Mouse (Mus musculus) hindbrain, embryonic 10.5 days (tissue): Measurements from ENCODE around the gene Map3k5. TPM values are rescaled to one million over a fixed set of nuclear protein-coding genes. Genes with fewer than 3 reads are reported as not detected.

Source experiments
- DNase-seq: peaks from one replicate; pipeline ENCODE4 v3.0.0-alpha.2; 2017; ENCODE audit warnings: low spot score
- H3K27ac ChIP-seq: fragments of 300-500 bp; sonication (generic); 2 replicates; pipeline ENCODE4 v1.5.1; 2016; ENCODE audit warnings: mild to moderate bottlenecking, moderate library complexity
- H3K27me3 ChIP-seq: fragments of 300-500 bp; sonication (generic); 2 replicates; pipeline ENCODE4 v1.6.1; 2016; ENCODE audit warnings: mild to moderate bottlenecking; ENCODE audit not compliant: poor library complexity, insufficient read depth, severe bottlenecking
- H3K36me3 ChIP-seq: fragments of 300-500 bp; sonication (generic); 2 replicates; pipeline ENCODE4 v1.6.1; 2016; ENCODE audit warnings: mild to moderate bottlenecking, moderate library complexity
- H3K4me1 ChIP-seq: fragments of 300-500 bp; sonication (generic); replicated peaks from 2 replicates; pipeline ENCODE4 v1.6.1; 2016; ENCODE audit warnings: mild to moderate bottlenecking
- H3K4me3 ChIP-seq: fragments of 300-500 bp; sonication (generic); 2 replicates; pipeline ENCODE4 v1.5.1; 2016; ENCODE audit warnings: mild to moderate bottlenecking, moderate library complexity
- H3K9me3 ChIP-seq: fragments of 300-500 bp; sonication (generic); 2 replicates; pipeline ENCODE4 v1.6.1; 2016; ENCODE audit warnings: mild to moderate bottlenecking, moderate library complexity
- WGBS: fragments of 180-500 bp; shearing (Covaris S2); methylation state at CpG from one replicate; pipeline ENCODE4 v1.1.7; 2016; 5-methylcytosine and 5-hydroxymethylcytosine counted together
- polyA plus RNA-seq: library from polyadenylated mRNA; unstranded; fragments of >200 nt; fragmentation: Nextera tagmentation; extraction: Ambion mirVana; gene quantifications from 2 replicates; pipeline ENCODE4 v1.2.1, GENCODE M21; 2016

The Map3k5 gene
- polyA plus RNA-seq, 1 experiment from 2014 or later: 0.55 TPM

DNA sequence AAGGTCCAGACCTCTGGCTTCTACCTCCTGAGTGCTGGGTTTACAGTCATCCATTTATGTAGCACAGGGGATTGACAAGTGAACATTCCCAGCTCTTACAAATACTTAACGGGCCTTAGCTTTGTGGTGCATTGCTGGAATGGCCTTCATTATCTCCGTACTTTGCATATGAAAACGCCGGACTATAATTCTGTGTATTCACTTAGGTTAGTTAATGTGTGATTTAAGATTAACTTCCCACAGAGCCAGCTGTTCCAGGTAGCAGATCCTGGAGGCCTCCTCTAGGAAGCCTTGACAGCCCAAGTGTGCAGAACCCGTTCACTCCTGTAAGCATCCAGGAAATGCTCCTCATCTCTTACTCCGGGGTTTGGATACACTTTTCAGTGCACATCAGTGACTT, 4.5 kb downstream of the Map3k5 start:
- peaks cover 34% of the 10 kb centered on the region for H3K27me3 ChIP-seq
- H3K4me3 ChIP-seq: no peak overlapping the region
- no peaks in the 10 kb centered on the region for H3K36me3 ChIP-seq
- H3K9me3 ChIP-seq: no peaks in the 10 kb centered on the region
- DNase-seq: no peak
- 87% methylated on average over 6 of the region's 6 CpGs for WGBS
- H3K4me1 ChIP-seq: peaks cover 31% of the 10 kb centered on the region
- H3K27ac ChIP-seq: no peak overlapping the region

DNA sequence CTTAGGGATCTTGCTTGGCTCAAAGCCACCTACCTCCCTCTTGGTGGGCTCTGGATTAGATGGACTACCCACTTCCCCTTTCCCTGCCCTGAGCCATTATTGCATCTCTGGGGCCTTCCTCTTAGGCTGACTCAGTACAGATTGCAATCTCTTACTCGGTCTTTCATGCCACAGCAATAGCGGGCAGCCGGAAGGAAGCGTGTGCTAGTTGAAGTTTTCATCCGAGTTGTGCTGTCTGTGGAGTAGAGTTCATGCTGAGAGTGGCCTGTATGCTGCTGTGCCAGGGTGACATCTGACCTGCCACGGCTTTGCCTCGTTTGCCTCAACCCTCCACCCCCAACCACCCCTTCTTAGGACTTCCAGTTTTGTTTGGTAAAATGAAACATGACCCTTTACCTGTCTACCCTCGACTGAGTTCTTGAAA, 5.0 kb downstream of the Map3k5 start:
- Histone ChIP-seq H3K36me3 (no peaks in the 10 kb centered on the region), H3K4me1 (peaks cover 29% of the 10 kb centered on the region), H3K9me3 (no peaks in the 10 kb centered on the region), H3K27ac (no peak overlapping the region), H3K4me3 (no peak overlapping the region), H3K27me3 (peaks cover 31% of the 10 kb centered on the region)
- 48% methylated on average over 8 of the region's 8 CpGs for WGBS
- DNase-seq: no peak

DNA sequence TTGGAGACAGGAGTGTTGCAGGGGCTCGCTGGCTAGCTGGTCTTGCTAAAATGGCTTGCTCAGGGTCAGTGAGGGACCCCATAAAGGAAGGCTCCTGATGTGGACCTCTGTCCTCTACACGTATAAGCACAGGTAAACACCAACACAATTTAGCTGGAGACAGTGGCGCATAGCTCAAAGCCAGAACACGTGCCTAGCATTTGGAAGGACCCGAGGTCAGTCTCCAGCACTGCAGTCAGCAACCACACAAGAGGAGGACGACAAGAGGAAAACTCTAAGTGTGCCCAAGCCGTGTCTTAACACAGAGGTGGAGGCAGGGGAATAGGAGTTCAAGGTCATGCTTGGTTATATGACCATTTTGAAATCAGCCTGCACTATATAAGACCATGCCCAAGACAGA, 5.9 kb downstream of the Map3k5 start:
- Histone ChIP-seq H3K36me3 (no peaks in the 10 kb centered on the region), H3K27me3 (peaks cover 26% of the 10 kb centered on the region), H3K27ac (no peak overlapping the region), H3K4me3 (no peak overlapping the region), H3K4me1 (peaks cover 21% of the 10 kb centered on the region), H3K9me3 (no peaks in the 10 kb centered on the region)
- no peak for DNase-seq
- 91% methylated on average over 7 of the region's 7 CpGs for WGBS

DNA sequence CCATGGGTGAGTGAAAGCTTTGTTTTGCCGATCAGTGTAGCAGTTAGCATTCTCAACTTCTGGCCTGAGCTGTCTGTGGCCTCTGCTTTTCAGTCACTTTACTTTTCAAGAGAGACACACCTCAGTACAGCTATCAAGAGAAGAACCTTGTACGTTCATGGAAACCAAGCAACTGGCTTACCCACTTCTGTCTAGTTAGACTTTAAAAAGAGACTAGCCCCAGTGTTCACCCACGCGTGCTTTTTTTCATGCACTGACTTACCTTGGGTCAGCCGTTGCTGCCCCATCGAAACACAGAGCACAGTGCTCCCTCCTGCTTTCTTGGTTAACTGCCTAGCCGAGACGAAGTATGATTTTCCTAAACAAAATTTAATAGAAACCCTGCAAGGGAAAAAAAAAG, 6.4 kb downstream of the Map3k5 start:
- Histone ChIP-seq H3K27me3 (peaks cover 21% of the 10 kb centered on the region), H3K36me3 (no peaks in the 10 kb centered on the region), H3K4me1 (peaks cover 18% of the 10 kb centered on the region), H3K4me3 (no peak overlapping the region), H3K27ac (no peak overlapping the region), H3K9me3 (no peaks in the 10 kb centered on the region)
- DNase-seq: no peak
- 89% methylated on average over 8 of the region's 8 CpGs for WGBS

DNA sequence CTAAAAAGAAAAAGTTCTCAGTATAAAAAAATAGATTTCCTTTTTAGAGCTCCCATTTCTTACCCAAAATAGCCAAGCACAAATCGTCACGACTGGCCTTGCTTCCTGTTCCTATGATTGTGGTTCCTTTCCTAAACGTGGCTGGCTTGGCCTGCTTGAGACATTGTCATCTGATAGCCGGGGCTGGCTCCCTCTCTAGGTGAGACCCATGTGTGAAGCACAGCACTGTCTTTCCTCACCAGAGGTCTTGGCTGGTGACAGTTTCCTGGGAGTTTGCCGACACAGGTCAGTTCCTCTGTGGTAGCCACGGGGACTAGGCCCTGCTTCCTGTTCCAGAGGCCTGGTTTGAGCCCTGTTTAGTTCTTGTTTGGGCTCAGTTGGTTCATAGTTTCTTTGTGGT, 6.8 kb downstream of the Map3k5 start:
- H3K27ac ChIP-seq: no peak overlapping the region
- H3K4me1 ChIP-seq: peaks cover 18% of the 10 kb centered on the region
- 61% methylated on average over 6 of the region's 6 CpGs for WGBS
- H3K27me3 ChIP-seq: peaks cover 17% of the 10 kb centered on the region
- no peak overlapping the region for H3K4me3 ChIP-seq
- no peaks in the 10 kb centered on the region for H3K36me3 ChIP-seq
- H3K9me3 ChIP-seq: no peaks in the 10 kb centered on the region
- no peak for DNase-seq

DNA sequence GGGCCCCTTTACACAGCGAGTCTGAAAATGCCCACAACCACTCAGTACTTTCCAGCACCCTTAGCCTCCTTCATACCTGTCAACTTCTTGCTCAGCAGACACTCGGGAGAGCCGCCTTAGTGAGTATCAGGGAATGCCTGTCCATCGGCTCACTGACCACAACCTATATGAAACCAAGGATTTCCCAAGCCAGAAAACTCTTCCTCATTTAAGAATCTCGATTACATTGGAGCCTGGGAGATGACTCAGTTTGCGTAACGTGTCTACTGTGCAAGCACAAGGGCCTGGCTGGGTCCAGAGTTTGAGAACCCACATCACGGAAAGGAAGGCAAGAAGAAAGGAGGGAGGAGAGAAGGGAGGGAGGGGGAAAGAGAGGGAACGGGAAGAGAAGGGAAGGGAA, 7.6 kb downstream of the Map3k5 start:
- Histone ChIP-seq H3K4me1 (peaks cover 13% of the 10 kb centered on the region), H3K27me3 (peaks cover 8% of the 10 kb centered on the region), H3K36me3 (no peaks in the 10 kb centered on the region), H3K4me3 (no peak overlapping the region), H3K9me3 (no peaks in the 10 kb centered on the region), H3K27ac (no peak overlapping the region)
- WGBS: 87% methylated on average over 9 of the region's 9 CpGs
- DNase-seq: no peak

DNA sequence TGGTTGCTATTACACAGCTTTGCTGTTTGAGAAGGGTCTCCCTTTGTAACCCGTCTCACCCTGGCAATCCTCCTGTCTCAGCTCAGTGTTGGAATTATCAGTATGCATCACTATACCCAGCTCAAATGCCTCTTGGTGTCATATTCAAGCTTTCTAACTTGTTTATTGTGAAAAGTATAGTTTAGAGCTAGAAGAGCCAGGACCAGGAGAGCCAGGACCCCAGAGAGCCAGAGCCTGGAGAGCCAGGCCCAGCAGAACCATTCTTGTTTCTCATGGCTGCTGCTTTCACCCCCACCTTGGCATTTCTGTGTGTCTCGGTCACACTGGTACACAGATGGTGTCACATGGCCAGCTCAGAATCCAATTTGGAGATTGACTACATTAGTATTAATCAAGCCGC, 8.3 kb downstream of the Map3k5 start:
- Histone ChIP-seq H3K4me1 (0 out of 2 replicates have a peak, but pooled peaks cover 7% of the 10 kb centered on the region), H3K27ac (no peak overlapping the region), H3K4me3 (no peak overlapping the region), H3K9me3 (no peaks in the 10 kb centered on the region), H3K36me3 (no peaks in the 10 kb centered on the region), H3K27me3 (0 out of 2 replicates have a peak, but pooled peaks cover 3% of the 10 kb centered on the region)
- 95% methylated on average over 3 of the region's 3 CpGs for WGBS
- no peak for DNase-seq

DNA sequence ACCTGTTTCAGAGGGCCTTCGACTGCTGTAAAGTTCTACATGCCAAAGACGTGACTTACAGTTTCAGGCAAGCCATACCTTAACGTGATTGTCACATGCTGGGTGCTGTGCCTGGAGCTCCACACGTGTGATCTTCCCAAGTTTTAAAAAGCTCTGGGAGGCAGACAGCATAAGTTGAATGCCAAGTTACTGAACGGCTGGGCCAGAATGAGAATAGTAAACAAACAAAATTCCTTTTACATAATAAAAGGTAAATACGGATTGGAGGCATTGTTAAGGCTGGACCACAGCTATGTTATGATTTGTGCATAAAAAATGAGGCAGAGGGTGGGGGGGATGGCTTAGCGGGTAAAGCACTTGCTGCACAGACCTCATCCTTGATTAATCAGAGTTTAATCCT, 11.4 kb downstream of the Map3k5 start:
- Histone ChIP-seq H3K4me1 (no peaks in the 10 kb centered on the region), H3K36me3 (no peaks in the 10 kb centered on the region), H3K9me3 (no peaks in the 10 kb centered on the region), H3K27me3 (no peaks in the 10 kb centered on the region), H3K27ac (no peak overlapping the region), H3K4me3 (no peak overlapping the region)
- no peak for DNase-seq
- WGBS: 86% methylated on average over 7 of the region's 7 CpGs

DNA sequence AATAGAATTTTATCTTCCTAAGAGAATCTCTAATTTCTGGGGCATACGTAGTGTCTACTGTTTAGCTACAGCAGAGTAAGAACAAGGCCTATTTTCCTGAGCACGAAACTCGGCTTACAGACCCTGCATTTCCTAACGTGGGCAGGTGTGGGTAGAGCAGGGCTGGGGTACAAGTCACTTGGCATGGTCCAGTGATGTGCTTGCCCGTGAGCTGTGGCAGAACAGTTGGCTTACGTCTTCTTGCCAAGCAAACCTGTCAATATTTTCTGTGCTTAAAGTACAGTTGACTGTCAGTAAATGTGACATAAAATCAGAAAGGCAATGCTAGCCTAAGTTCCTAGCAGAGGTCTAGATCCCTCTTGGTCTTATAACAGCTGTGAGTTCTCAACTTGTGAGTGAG, 12.4 kb downstream of the Map3k5 start:
- no peaks in the 10 kb centered on the region for H3K36me3 ChIP-seq
- no peaks in the 10 kb centered on the region for H3K9me3 ChIP-seq
- H3K4me1 ChIP-seq: no peaks in the 10 kb centered on the region
- H3K27me3 ChIP-seq: no peaks in the 10 kb centered on the region
- H3K27ac ChIP-seq: no peak overlapping the region
- no peak overlapping the region for H3K4me3 ChIP-seq
- no peak for DNase-seq
- 89% methylated on average over 6 of the region's 6 CpGs for WGBS

DNA sequence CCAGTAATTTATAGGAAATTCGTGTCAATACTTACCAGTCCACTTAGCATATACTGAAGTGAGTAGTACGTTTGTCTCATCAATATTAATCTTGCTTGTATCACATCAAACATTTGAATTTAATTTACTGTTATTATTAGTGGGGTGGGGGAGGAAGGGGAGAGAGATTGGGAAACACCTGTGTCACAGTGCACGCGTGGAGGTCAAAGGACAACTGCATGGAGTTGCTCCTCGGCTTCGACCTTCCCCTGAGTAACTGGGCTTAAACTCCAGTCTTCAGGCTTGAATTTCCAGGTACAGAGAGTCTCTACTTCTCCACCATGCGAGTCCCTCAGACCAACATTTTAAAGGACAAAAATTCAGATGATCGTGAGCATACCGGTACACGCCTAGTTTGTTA, 13.2 kb downstream of the Map3k5 start:
- Histone ChIP-seq H3K9me3 (no peaks in the 10 kb centered on the region), H3K4me3 (no peak overlapping the region), H3K36me3 (no peaks in the 10 kb centered on the region), H3K4me1 (no peaks in the 10 kb centered on the region), H3K27ac (no peak overlapping the region), H3K27me3 (no peaks in the 10 kb centered on the region)
- 91% methylated on average over 10 of the region's 10 CpGs for WGBS
- DNase-seq: no peak

DNA sequence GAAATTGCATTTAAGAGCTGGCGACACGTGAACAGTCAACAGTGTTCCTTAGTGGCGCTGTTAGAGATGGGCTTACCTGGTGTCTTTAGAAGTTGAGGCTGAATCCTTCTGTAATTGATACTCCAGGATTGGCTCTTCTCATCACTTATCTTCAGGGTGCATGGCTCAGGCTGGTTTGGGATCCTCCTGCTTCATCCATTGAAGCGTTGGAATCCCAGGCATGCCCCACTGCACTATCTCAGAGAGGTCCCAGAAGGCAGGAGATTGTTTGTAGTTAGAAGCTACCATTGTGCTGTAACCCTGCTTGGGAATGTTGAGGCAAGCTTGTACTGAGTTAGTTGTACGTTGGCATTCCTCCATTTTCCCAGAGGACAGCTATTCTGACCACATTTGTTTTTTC, 13.6 kb downstream of the Map3k5 start:
- Histone ChIP-seq H3K36me3 (no peaks in the 10 kb centered on the region), H3K27ac (no peak overlapping the region), H3K9me3 (no peaks in the 10 kb centered on the region), H3K4me3 (no peak overlapping the region), H3K4me1 (no peaks in the 10 kb centered on the region), H3K27me3 (no peaks in the 10 kb centered on the region)
- DNase-seq: no peak
- WGBS: 95% methylated on average over 5 of the region's 5 CpGs

DNA sequence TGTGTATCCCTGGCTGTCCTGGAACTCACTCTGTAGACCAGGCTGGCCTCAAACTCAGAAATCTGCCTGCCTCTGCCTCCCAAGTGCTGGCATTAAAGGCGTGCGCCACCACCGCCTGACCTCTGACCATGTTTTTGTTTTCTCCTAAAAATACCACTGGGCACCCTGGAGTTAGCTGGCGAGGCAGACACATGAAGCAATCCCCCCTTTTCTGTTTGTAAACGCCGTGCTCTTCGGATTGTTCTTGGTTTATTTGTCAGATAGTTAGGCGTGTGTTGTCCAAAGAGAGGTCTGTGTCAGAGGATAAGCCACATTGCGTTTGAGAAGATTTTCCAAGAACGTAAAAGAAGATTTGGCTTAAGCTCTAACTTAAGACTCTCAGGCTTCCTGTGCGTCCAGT, 14.1 kb downstream of the Map3k5 start:
- whole genome bisulfite sequencing: 92% methylated on average over 11 of the region's 11 CpGs

DNA sequence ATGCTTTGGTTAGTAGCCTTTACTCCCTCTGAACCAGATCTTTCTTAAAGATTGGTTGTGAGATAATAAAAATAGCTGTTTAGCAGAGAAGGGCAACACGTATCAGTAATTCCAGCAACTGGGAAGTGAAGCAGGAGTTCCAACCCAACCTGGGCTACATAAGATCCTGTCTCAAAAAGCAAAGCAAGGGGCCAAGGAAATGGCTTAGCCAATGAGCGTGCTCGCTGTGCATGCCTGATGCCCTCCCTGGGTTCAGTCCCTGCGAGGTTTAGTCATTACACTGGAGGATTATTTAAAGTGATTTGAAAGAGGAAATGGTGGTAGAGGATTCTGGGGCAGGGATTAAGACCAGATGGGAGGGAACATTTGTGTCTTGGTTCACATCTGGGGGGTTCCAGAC, 14.8 kb downstream of the Map3k5 start:
- Histone ChIP-seq H3K4me3 (no peak overlapping the region), H3K27me3 (no peaks in the 10 kb centered on the region), H3K27ac (no peak overlapping the region), H3K9me3 (no peaks in the 10 kb centered on the region), H3K36me3 (no peaks in the 10 kb centered on the region), H3K4me1 (no peaks in the 10 kb centered on the region)
- DNase-seq: no peak
- WGBS: 91% methylated on average over 4 of the region's 4 CpGs

More for the DNA sequence above, 14.1 kb downstream of the Map3k5 start:
- no peak for DNase-seq
- Histone ChIP-seq H3K9me3 (no peaks in the 10 kb centered on the region), H3K36me3 (no peaks in the 10 kb centered on the region), H3K27ac (no peak overlapping the region), H3K4me1 (no peaks in the 10 kb centered on the region), H3K27me3 (no peaks in the 10 kb centered on the region), H3K4me3 (no peak overlapping the region)

DNA sequence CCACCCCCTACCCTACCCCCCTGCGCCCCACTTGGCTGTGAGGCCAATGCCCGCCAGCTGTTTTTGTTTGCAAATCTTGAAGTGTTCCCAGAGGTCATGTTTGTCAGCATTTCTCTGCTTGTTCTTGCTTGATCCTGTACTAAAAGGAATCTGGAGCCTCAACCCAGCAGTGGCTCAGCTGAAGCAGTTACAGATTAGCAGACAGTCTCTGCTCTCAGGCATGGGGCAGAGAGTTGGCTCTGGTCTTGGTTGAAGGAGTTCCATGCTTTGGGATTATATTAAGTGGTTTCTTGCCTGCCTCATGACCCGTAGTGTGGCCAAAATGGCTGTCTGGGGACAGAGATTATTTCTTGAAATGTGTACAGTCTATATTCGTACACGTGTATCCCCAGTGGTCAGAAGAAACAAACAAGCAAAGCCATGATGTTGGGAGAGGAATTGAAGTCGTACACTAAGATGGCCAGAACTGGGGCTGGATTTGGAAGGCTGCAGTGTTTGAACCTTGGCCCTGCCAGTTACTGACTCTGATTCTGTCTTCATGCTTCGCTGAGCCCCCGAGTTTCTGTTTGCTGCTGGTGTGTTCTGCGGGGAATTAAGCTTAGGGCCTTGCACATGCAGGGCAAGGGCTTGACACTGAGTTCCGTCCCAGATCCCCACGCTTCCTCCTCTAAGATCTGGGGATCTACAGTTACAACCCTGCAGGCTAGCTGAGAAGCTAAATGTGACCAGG, 18.9 kb downstream of the Map3k5 start:
- no peaks in the 10 kb centered on the region for H3K36me3 ChIP-seq
- H3K4me3 ChIP-seq: no peak overlapping the region
- no peak for DNase-seq
- H3K27me3 ChIP-seq: no peaks in the 10 kb centered on the region
- WGBS: 83% methylated on average over 11 of the region's 11 CpGs
- H3K27ac ChIP-seq: no peak overlapping the region
- no peaks in the 10 kb centered on the region for H3K9me3 ChIP-seq
- no peaks in the 10 kb centered on the region; the same call in 1 of the 2 replicates for H3K4me1 ChIP-seq
